Mouse (Mus musculus): Measurements from ENCODE around the gene S100pbp.

DNA sequence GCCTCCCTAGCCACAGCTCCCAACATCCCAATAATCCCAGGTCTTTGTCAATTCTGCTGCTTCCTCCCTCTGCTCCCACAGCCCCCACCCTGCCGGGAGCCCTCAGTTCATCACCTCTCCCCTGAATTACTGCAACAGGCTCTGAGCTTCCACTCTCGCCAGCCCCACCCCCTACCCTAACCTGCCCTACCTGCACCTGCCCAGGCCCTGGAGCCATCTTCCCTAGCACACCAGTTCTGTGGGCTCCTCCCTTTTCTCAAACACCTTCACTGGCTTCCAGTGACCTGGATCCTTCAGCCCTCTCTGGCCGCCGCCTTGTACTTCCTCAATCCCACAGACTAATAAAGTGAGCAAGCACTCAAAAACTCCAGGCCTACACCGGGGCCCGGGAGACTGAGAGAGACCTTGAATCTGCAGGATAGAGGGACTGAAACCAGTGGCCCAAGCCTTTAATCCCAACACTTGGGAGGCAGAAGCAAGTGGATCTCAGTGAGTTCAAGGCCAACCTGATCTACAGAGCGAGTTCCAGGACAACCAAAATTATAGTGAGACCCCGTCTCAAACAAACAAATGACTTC is 46.8 kb upstream of the S100pbp start:
- TF ChIP-seq POLR2A (IDR thresholded peaks at IDR 0.05; ENCODE audit: borderline replicate concordance, extremely low read depth, insufficient read depth, insufficient read length, poor library complexity, severe bottlenecking), result no peak
- TF ChIP-seq CTCF (IDR thresholded peaks at IDR 0.05; ENCODE audit: borderline replicate concordance, extremely low read depth, insufficient read depth, insufficient read length), result no peak

All from brain, embryonic 14.5 days (tissue).